Mouse (Mus musculus) regulatory T cell (primary cell): Measurements from ENCODE around the gene Ift43.

Experiments used
- in situ Hi-C: fragments of 300-600 bp; cut with MboI, MseI; formaldehyde crosslinking; loops from one replicate; pipeline ENCODE4 v1.15.1; 2025; ENCODE audit warnings: high pct_unique_total_duplicates

Gene Ift43

GRCm38 (mm10) chr12:86078176-86078552, 4.2 kb upstream of the Ift43 start:
- in situ Hi-C loops: loop anchor here (5.0 to 10.0 kb wide), 3 partner anchors 51 to 233 kb away; no protein-coding TSS in a partner anchor

- in situ Hi-C loops: loop anchor here (5.0 to 10.0 kb wide), 3 partner anchors 51 to 234 kb away; no protein-coding TSS in a partner anchor
Observed at GRCm38 (mm10) chr12:86078553-86079201, 3.7 kb upstream of the Ift43 start, which contains the start of gene Tgfb3. Gene Tgfb3, minus strand, starts transcription at chr12:86079041.

- in situ Hi-C loops: loop anchor here (5.0 to 10.0 kb wide), 3 partner anchors 52 to 234 kb away; no protein-coding TSS in a partner anchor
Observed at GRCm38 (mm10) chr12:86079202-86079667, 3.1 kb upstream of the Ift43 start.

DNA sequence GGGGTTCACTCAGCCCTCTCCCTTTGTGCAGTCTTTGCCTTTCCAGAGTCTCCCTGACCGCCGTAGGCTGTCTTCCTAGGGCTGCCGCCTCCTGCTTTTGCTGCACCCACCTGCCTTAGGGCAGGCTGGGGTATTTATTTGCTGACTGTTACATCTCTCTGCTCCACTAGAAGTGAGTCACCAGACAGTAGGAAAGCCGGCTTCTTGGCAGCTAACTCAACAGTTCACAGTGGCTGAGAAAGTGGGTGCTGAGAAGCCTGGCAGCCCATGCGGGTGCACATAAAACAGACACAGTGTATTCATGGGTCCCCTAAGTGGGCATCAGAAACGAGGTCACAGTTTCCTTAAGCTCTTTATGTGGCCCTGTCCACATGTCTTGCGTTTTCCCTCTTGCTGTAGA, 3.5 kb downstream of the Ift43 start:
- in situ Hi-C loops: no loop called here

DNA sequence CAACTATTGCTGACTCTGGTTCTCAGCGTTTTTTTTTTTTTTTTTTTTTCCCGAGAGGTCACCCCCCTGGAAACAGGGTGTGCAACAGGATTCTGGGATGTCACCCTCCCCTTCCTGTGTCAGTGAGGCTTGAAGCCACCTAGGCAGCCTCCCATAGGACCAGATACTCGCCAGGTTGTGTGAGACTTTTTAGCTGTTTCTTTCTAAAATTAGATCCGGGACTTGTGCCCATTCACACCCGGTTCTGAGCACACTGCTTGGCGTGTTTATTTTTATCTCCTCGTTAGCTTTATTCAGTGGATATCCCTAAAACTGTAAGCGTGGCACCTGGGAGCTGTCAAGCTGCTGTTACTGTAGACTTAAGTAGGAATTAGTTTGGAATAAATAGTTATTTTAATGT, 4.2 kb downstream of the Ift43 start:
- in situ Hi-C loops: no loop called here

DNA sequence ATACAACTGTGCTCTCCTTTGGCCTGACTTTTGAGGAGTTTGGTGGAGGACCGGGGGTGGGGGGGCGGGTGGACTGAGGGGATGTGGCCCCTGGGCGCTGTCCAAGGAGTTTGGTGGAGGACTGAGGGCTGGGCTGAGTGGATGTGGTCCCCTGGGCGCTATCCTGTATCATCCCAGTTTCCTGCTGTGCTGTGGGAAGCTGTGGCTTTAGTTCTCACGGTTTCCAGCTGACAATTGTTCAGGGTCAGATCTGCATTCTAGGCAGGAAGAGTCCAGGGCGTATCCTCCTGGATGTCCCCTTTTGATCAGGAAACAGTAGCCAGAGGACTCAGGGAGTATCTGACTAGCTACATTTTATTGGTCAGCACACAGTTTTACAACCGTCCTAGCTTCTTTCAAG, 5.7 kb downstream of the Ift43 start:
- in situ Hi-C loops: no loop called here

DNA sequence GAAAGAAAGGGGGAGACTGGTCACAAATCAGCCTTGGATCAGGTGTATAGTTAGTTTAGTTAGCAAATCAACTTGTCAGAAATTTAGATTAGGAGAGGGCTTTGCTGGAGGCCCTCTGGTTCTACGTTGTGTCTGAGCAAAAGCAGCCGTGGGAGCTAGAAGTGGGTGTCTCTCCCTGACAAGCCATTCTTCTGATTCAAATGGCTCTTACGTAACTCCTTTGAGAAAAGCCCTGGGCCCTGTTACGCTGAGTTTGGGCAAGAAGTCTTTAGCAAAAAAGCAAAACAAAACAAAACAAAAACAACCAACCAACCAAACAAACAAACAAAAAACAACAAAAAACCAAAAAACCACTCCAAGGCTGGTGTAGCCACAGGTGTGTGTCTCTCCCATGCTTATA, 8.4 kb downstream of the Ift43 start:
- in situ Hi-C loops: loop anchor here (5.0 kb wide), 1 partner anchor 78 kb away; no protein-coding TSS in a partner anchor

DNA sequence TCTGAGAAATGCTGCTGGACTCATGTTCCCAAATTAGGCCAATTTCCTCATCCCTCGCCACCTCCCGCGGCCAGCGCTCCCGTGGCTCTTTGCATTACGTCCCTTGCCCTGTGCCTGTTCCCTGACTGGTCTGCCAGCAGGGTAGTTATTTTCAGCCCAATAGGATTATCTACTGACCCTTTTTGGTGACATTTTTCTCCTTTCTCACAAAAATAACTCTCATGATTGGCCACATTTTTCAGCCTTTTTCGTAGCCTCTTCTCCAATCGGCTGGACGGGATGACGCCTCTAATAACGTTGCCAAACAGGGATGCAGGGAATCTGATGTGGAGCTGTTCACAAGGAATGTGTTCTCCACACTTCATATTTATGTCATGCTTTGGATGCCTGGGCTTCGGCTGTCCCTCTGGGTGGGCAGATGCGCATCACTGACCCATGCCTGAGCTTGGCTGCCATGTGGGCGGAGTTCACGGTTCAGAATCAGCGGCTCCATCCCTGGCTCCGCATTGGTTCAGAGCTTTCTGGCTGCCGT, 9.3 kb downstream of the Ift43 start:
- in situ Hi-C loops: loop anchor here (5.0 kb wide), 1 partner anchor 79 kb away; no protein-coding TSS in a partner anchor

GRCm38 (mm10) chr12:86094075-86094474, 11.7 kb downstream of the Ift43 start:
- in situ Hi-C loops: loop anchor here (5.0 kb wide), 1 partner anchor 82 kb away; no protein-coding TSS in a partner anchor

DNA sequence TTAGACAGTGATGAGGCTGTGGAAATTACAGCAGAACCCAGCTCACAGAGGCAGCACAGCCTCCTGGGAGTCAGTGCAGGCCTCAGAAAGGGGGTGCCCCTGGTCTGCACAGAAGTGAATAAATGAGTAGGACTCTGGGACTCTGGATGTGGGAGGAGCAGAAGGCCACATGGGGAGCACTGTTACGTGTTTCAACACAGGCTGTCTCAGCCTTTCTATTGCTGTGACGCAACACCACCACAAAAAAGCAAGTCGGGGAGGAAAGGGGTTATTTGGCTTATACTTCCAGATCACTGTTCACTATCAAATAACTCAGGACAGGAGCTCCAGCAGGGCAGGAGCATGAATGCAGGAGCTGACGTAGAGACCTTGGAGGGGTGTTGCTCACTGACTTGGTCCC, 13.5 kb downstream of the Ift43 start:
- in situ Hi-C loops: no loop called here

DNA sequence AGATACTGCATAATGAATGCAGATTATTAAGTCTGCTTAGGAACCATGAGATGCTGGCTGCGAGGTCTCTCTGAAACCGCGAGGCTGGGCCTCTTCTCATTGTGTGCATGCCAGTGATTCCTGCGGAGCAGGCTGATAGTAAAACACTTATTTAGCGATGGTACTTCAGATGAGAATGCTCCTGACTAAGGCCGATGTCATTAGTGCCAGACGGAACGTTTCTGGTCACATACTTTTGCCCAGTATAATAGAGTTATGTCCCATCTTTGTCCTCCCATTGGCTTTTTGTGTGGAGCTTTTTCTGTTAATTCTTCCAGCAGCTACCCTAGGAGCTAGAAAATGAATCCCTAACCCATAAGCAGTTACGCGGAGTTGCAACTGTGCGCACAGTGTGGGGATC, 15.4 kb downstream of the Ift43 start:
- in situ Hi-C loops: no loop called here

- in situ Hi-C loops: no loop called here
Observed at GRCm38 (mm10) chr12:86100711-86101110, 18.4 kb downstream of the Ift43 start.

DNA sequence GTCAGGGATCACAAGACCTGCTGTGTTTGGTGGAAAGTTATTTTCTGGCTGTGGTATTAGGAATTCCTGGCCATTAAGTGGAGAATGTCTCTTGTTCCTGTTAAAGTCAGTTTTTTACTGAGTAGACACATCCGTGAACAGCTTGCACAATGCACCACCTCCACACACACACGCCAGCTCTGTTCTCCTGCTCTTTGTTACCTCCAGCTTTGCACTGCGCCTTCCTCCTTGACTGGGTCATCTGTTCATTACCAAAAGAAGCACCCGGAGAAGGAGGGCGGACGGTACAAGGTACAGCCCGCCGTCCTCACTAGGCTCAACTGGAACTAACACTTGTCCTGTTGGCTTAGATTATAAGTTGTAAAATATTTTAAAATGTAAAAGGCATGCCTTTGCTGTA, 20.3 kb downstream of the Ift43 start:
- in situ Hi-C loops: no loop called here

DNA sequence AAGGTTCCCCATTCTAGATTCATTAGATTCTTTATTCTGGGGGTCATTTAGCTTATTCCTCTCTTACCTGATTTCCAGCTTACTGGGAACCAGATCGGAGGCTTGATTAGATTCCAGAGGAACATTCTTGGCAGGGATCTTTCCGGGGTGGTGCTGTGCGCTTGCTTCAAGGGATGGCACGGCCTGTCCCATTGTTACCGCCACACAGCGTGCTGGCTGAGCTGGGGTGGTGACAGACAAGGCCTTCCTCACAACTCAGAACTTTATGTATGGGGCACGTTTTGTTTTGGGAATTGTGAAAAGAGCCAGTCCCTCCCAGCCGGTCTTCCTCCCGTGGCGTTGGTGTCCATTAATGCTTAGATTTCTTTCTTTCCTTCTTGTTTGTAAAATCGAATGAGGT, 21.1 kb downstream of the Ift43 start:
- in situ Hi-C loops: no loop called here

DNA sequence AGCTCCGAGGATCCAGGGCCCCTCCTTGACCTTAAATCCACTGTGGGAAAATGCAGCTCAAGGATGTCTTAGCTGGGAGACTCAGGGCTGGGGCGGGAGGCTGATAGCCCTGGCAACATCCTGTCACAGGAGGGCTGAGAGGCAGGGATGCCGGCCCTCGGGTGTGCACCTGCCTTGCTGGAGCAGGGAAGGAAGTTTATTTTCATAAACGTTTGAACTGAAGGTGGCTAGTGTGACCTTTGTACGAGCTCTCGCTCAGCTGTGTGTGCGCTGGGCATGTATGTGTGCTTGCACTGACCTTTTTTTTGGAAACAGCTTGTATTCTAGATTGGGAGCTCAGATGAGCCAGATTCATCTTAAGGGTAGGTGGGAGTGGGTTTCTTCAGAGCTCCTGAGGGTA, 21.5 kb downstream of the Ift43 start:
- in situ Hi-C loops: no loop called here

DNA sequence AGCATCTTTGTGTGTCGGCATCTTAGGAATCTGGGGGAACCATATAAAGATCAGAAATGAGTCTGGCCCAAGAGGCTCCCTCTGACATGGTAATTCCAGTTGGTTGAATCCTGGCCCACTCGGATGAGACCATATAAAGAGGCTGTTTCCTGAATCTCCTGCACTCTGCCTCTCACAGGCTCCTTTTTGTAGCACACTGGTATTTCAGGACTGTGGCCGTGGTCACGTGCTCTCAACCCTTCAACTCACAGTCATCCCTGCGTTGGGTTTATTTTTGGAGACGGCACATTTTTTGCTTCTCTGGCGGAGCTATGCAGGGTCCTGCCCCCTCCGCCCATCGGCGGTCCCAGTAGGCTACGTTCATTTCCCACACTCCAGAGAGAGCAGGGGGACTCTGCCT, 22.0 kb downstream of the Ift43 start:
- in situ Hi-C loops: no loop called here

GRCm38 (mm10) chr12:86105546-86105945, 23.2 kb downstream of the Ift43 start:
- in situ Hi-C loops: no loop called here

DNA sequence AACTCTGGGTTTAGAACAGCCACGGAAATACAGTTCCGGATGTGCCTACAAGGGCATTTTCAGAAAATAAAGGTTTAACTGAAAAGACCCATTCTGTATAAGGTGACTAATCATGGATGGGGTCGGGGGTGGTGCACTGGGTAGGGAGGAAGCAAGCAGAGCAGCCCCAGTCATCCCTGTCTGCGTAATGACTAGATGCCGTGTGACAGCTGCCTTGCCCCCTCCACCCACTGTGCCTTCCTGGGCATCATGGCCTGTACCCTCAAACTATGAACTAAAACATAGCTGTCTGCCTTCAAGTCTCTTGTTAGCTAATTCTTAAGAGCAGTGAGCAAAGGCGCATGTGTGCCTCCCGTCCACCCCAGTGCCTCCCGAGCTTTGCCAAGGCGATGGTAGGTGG, 23.7 kb downstream of the Ift43 start:
- in situ Hi-C loops: no loop called here

DNA sequence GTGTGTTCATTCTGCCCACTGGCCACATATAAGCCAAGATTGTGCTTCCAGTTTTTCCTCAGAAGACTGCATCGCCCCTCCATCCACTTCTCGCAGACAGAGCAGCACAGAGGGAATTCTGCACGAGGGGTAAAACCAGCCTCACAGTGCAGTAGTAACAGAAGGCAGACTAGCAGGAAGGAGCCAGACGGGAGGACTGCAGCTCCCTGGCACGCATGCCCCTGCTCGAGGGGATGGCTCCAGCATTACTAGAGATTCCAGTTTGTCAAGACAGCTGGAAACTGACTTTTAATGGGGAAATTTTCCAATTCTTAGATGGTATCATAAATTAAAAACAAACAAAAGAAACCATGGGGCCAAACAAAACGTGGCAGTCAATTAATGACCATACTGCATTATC, 25.3 kb downstream of the Ift43 start:
- in situ Hi-C loops: no loop called here

GRCm38 (mm10) chr12:86109531-86109930, 27.2 kb downstream of the Ift43 start:
- in situ Hi-C loops: no loop called here

DNA sequence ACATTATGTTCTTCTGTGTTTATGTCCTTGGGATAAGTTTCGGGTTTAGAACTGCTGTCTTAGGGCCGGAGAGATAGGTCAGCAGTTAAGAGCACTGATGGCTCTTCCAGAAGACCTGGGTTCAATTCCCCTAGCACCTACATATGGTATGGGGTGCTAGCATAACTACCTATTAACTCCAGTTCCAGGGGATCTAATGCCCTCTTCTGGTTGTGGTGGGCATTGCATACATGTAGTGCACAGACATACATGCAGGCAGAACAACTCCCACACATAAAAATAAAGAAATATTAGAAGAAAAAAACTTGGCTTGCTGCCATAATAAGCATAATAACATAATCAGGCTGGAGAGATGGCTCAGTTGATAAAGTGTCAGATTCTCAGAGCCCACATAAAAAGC, 28.3 kb downstream of the Ift43 start:
- in situ Hi-C loops: no loop called here

DNA sequence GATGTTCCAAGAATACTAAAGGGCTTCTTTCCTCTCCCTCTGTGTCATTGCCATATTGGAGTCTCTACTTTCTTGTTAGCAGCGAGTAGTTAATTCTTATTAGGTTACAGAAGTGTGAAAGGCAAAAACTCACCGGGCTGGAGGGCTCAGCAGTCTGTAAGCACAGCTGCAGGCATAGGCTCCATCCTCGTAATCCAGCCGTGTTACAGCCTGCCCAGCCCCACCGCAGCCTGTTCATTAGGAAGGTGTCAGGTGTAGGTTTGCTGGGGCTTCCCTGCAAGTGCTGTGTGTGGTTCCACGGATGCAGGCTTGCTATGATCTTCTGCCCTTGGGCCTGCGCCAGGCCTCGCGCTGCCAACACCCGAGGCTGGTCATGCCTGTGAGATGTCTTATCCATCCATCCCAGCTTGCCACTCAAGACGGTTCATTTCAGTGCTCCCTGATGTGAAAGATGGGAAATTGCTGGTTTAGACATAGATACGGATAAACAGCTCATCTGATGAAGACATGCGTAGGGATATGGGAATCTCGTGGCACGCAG, 34.0 kb downstream of the Ift43 start:
- in situ Hi-C loops: no loop called here

GRCm38 (mm10) chr12:86124016-86124415, 41.7 kb downstream of the Ift43 start:
- in situ Hi-C loops: no loop called here
